Mouse (Mus musculus) ovary, postnatal 10 days (tissue): ENCODE data around the gene Apba2.

Experiments
- DNase-seq: peaks from one replicate; pipeline ENCODE4 v3.0.0; 2022; ENCODE audit warnings: low spot score

Gene Apba2

GRCm38 (mm10) chr7:64586571-64586970 is 85.1 kb downstream of the Apba2 start:
- DNase-seq: no peak

GRCm38 (mm10) chr7:64588636-64589389 is 87.3 kb downstream of the Apba2 start:
- no peak for DNase-seq

DNA sequence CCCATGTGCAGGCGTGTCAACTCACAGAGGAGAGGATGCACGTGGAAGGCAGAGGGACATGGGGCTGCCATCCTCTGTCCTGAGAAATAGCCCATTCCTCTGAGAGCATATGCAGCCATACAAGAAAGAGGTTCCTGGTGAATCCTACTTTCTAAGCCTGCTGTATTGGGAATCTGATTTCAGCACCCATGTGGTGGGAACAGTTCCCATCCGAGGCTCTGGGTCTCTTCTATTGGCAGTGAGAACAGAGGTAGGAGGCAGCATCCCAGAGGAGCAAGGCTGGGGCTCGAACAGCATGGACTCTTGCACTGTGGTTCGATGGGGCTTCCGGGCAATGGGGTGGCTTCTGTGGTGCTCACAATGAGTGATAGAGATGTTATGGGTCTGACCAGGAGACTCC is 93.8 kb downstream of the Apba2 start:
- DNase-seq: no peak

GRCm38 (mm10) chr7:64596652-64597051 is 95.1 kb downstream of the Apba2 start:
- no peak for DNase-seq

GRCm38 (mm10) chr7:64609866-64610265 is 108.4 kb downstream of the Apba2 start:
- no peak for DNase-seq

DNA sequence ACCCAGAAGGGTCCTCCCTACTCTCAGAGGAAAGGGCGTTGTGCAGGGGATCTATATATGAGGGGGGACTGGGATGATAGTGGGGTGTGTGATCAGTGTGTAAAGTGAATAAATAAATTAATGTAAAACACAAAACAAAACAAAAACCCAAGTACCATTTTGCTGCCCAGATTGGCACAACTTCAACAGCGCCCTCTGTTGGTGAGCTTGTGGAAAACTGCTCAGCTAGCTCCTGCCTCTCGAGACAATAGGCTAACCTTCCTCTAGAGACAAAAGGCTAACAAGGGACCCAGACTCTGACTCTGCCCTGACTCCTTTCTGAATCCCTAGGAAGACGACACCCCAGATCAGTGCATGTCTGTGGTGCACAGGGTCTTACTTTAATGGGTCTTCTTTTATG is 109.4 kb downstream of the Apba2 start:
- DNase-seq: no peak

DNA sequence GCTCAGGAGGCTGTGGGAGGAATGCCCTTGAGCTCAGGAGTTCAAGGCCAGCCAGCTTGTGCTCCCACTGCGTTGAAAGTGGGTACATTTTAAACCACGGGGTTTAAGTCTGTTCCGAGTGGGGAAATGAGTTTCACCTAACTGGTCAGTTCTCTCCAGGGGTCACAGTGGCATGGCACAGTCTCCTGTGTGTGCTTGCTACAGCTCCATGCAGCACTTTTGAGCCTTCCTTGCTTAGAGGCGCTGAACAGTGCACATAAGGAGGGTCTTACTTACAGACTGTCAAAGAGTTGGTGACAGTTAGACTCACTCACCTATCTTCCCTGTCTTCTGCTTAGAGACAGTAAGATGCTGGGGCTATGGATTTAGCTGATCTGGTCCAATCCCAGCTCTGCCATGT is 117.8 kb downstream of the Apba2 start:
- no peak for DNase-seq

- no peak for DNase-seq
Measured at GRCm38 (mm10) chr7:64626494-64626893, 125.0 kb downstream of the Apba2 start.

- no peak for DNase-seq
Measured at GRCm38 (mm10) chr7:64627972-64628655, 126.6 kb downstream of the Apba2 start.

DNA sequence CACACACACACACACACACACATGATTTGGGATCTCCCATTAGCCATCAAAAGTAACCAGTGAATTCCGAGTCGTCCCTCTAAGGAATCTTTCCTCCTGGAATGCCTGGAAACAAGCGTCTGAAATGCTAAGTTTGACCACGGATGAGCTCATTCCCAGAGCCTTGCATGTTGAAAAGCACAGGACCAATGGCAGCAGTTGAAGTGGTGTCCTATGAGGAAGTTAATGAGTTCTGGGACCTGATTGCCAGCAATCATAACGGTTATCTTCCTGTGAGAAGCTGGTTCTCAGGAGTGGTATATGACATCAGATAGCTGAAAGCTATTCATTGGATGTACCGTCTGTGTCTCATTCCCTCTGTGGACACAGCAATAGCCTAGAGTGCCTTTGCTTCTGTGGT is 129.2 kb downstream of the Apba2 start:
- no peak for DNase-seq

DNA sequence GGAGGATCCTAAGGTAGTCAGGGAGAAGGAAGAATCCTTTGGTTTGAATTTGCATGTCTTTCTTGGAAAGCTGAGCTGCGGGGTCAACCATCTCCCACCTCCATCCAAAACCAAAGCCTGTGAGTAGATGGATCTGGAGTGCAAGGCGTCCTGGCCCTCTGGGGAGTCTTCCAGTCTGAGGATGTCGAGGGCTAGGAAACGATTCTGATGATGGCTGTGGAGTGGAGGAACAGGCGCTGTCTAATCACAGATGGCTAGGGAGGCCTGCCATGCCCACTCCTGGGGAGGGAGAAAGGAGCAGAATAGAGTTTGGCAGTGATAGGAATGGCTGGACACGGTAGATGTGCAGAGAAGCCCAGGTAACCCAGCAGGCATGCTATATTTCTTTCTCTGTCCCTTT is 129.6 kb downstream of the Apba2 start:
- no peak for DNase-seq

DNA sequence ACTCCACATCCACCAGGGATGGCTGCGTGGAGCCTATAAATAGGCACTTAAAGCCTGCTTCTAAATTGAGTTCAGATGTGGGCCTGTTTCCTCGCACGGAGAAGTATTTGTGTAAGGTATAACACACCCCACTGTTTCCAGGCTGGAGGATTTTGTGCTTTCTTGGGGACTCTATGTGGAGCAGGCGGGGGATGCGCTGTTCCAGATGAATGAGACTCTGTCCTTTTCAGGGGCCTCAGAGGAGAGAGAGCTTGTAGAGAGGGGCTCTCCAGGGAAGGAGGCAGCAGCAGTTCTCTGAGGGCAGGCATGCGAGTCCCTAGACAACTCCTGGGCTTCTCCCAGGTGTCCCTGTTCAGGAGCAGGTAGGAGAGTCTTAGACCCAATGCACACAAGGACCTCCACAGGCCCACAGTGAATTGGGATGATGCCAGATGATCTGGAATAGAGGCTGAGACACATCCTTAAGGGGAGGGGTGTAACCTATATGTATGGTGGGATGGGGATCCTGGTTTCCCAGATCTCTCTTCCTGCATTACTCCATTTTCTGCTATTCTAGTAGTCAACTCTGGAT is 130.4 kb downstream of the Apba2 start:
- DNase-seq: no peak

GRCm38 (mm10) chr7:64633182-64633581 is 131.7 kb downstream of the Apba2 start:
- DNase-seq: no peak

DNA sequence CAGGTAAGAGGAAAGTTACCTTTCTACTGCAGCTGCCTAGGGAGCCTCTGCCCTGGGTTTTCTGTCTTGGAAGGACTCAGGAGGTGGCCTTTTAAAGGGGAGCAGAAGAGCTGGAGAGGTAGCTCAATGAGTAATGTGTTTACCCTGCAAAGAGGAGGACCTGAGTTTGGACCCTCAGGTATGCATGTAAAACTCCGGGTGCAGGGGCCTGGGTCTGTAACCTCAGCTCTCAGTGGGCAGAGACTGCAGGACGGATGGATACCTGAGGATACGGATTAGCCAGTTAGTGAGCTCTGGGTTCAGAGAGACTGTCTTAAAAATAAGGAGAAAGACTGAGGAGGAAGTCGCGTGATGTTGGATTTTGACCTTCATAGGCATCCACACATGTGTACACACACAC is 132.4 kb downstream of the Apba2 start:
- DNase-seq: no peak

GRCm38 (mm10) chr7:64634482-64634881 is 133.0 kb downstream of the Apba2 start:
- no peak for DNase-seq

DNA sequence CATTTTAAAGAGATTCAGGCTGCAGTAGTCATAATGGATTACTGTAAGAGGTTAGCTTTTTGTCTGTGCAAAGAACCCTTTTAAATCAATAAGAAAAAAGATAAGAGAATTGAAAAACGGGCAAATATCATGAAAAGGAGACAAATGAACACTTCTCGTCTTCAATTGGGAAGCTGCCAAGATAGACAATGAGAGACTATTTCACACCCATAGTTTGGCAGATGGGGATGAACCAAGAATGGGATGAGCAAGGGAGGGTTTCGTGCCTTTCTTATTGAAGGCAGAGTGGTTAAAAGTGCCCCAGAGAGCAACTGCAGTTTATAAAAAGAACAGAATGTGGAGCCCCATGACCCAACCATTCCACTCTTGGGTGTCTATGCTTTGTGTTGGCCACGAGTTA is 137.4 kb downstream of the Apba2 start:
- no peak for DNase-seq

DNA sequence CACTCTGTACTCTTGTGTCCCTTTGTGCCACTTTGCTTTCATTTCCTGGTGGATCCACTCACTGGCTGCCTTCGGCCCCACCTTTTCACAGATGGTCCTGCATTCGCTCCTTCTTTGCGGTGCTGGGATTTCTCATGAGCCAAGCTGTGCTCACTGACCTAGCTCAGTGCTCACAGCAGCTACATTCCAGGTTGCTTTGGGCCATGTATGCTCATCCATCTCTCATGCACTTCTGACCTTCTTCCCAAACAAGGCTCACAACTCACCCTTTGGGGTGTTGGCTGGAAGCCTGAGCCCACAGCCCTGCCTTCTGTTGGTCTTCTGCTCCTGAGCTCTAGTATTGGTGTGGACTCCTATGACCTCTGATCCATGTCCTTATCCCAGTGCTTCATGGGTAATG is 139.1 kb downstream of the Apba2 start:
- DNase-seq: no peak

- DNase-seq: no peak
Measured at GRCm38 (mm10) chr7:64642903-64643302, 141.4 kb downstream of the Apba2 start.

- DNase-seq: no peak
Measured at GRCm38 (mm10) chr7:64645458-64645857, 144.0 kb downstream of the Apba2 start.

DNA sequence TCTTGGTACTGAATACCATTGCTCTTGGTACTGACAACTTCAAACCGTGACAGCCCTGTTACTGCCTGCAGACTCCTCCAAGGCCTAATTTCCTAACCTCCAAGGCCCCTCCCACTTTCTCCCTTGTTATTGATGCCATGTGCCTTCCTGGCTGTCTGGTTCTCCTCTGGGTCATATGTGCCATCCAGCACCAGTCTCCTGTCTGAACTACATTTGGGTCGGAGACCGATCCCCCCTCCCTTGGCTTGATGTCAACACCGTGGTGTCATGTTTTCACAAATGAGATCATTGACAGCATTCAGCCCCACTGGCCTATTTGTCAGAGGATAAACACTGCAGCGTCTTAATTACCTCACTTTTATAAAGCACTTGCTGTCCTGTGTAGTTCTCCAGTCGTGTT is 144.5 kb downstream of the Apba2 start:
- no peak for DNase-seq

DNA sequence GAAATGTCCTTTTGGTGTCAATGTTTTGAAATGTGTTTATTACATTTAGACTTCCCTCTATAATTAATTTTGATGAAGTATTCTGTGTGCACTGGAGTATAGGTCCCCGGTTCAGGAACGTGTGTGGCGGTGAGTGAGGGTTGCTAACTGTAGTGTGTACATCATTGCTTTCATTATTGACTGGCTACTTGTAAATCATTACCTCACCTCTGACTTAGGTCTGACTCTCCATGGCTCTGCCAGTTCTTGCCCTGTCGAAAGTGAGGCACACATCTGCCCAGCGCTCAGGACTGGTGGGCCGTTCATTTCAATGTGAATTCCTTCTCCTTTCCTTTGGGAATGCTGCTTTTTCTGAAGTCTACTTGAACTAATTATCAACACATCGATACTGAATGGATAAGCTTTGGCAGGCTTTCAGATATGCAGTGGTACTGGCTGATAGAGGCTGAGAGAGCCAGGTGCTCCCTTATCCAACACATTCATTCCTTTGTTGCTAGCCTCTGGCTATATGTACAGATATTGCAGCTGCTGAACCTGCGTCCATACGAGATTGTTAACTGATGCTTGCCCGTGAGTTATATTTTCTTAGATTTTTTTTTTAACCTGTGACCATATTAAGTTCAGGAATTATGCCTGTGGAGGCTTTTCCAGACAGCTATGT is 147.6 kb downstream of the Apba2 start:
- DNase-seq: no peak

DNA sequence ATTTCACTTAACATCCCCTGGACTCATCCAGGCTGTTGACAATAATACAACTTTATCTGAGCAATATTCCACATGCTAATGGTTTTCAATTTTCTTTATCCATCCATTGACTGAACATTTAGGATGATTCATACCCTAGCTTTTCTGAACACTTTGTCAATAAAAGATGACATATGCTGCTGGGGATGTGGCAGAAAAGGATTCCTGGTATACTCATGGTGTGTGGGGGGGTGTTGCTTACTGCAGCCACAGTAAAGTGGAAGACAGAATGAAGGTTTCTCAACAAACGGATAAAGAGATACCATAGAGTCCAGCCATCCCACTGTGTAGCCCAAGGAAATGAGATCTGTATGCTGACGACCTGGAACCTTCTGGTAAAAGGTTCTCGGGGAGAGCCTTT is 150.5 kb downstream of the Apba2 start:
- no peak for DNase-seq

DNA sequence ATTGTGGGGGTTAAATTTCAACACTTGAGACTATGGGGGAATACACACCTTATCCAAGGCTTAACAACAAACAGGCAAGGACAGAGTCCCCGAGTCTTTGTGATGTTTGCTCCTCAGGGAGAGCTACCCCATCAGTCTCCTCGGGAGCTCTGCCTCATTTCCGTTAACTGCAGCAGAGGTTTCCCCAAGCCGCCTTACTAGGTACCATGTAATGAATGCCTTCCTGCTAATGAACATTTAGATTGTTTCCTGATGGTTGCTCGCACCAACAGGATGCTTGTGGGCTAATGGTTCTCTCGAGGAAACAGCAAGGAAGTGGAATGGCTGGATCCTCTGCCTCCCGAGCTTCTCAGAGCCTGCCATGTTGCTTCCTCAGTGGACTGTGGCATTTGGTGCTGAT is 155.3 kb downstream of the Apba2 start:
- no peak for DNase-seq
